ENCODE assay signal across 8 mouse cellular contexts in the genomic region with DNA sequence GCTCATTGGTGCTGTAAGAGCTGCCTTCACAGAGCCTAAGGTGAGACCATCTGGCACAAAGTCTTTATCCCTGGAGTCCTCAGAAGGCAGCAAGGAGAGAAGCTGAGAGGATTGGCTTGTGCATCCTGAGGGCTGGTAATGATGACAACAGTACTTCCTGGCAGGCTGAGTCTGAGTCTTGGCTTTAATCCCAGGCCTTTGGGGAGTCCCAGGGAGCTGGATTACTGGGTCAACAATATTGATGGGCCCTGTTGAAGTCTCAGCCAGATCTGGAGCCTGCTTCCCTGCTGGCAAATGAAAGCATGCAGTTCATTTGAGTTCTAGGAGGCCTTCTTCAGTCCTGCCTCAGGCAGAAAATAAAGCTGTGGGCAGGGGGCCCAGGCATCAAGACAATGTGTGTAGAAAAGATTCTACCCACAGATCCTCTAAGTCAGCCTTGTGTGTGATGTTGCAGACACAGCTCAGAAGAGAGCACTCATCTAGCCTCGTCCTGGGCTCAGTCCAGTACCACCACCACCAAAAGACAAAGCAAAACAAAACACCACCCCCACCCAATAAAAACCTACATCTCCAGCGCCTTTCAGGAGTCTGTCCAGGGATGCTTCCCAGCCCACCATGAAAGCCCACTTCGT.
DNase-seq lines count a peak whose midpoint lies in the region; ATAC-seq and TF ChIP-seq lines count a peak whose summit lies in the region.

No protein-coding gene starts in this region.

- DNase-seq in adrenal gland, postnatal 10 days: peak; percentile 53
- DNase-seq in adrenal gland, adult 2 months: no peak
- peak; percentile 70 for DNase-seq in limb, embryonic 14.5 days (ENCODE audit: low spot score)
- no peak for DNase-seq in limb, embryonic 10.5 days (ENCODE audit: low spot score)
- peak; percentile 37 for DNase-seq in gastrocnemius, postnatal 10 days
- no peak for DNase-seq in spleen, adult 18-20 months
- no peak for DNase-seq in spleen, adult 12 weeks (ENCODE audit: low spot score)

- H3K27ac ChIP-seq in limb, embryonic 14.5 days (replicated peaks; ENCODE audit: low read depth, low read length): no peak overlapping the region
- H3K27ac ChIP-seq in limb, embryonic 10.5 days: no peak overlapping the region
- no peak overlapping the region for H3K27ac ChIP-seq in lung, embryonic 15.5 days

- H3K27me3 ChIP-seq in limb, embryonic 14.5 days (ENCODE audit: control insufficient read depth, insufficient read depth, low read length): no peaks in the 10 kb centered on the region
- H3K27me3 ChIP-seq in limb, embryonic 10.5 days (ENCODE audit: low read depth, poor library complexity, severe bottlenecking): no peaks in the 10 kb centered on the region
- no peaks in the 10 kb centered on the region for H3K27me3 ChIP-seq in lung, embryonic 15.5 days

- peaks cover 10% of the 10 kb centered on the region; the same call in 1 of the 2 replicates for H3K4me1 ChIP-seq in limb, embryonic 14.5 days (ENCODE audit: control insufficient read depth, insufficient read depth, low read length)
- H3K4me1 ChIP-seq in limb, embryonic 10.5 days: no peaks in the 10 kb centered on the region
- no peaks in the 10 kb centered on the region for H3K4me1 ChIP-seq in lung, embryonic 15.5 days

- no peaks in the 10 kb centered on the region for H3K9me3 ChIP-seq in limb, embryonic 14.5 days (ENCODE audit: control insufficient read depth, low read length)
- no peaks in the 10 kb centered on the region for H3K9me3 ChIP-seq in limb, embryonic 10.5 days (replicated peaks)
- no peaks in the 10 kb centered on the region for H3K9me3 ChIP-seq in lung, embryonic 15.5 days

- H3K4me3 ChIP-seq in limb, embryonic 14.5 days (replicated peaks; ENCODE audit: low read length): no peak overlapping the region
- H3K4me3 ChIP-seq in limb, embryonic 10.5 days: no peak overlapping the region
- H3K4me3 ChIP-seq in lung, embryonic 15.5 days: no peak overlapping the region

- no peak overlapping the region for H3K4me2 ChIP-seq in limb, embryonic 14.5 days (replicated peaks; ENCODE audit: low read depth, low read length, severe bottlenecking)
- H3K4me2 ChIP-seq in lung, embryonic 15.5 days: no peak overlapping the region

- peak; percentile 53; the same call in 1 of the 2 replicates for ATAC-seq in limb, embryonic 14.5 days (ENCODE audit: low FRiP score, low read depth)
- ATAC-seq in lung, embryonic 15.5 days (ENCODE audit: borderline replicate concordance, extremely low read depth, low FRiP score, low TSS enrichment): peak; percentile 67

- H3K9ac ChIP-seq in limb, embryonic 14.5 days (ENCODE audit: low read depth, low read length, severe bottlenecking): no peak overlapping the region
- no peak overlapping the region for H3K9ac ChIP-seq in lung, embryonic 15.5 days

- no peaks in the 10 kb centered on the region for H3K36me3 ChIP-seq in limb, embryonic 14.5 days (ENCODE audit: control insufficient read depth, insufficient read depth, low read length)
- H3K36me3 ChIP-seq in limb, embryonic 10.5 days: no peaks in the 10 kb centered on the region
- no peaks in the 10 kb centered on the region for H3K36me3 ChIP-seq in lung, embryonic 15.5 days

- TF ChIP-seq POLR2A in limb, embryonic 14.5 days (IDR thresholded peaks at IDR 0.05; ENCODE audit: borderline replicate concordance, extremely low read depth, insufficient read depth, insufficient read length): no peak

- WGBS in limb, embryonic 14.5 days: 51% methylated on average over 3 of the region's 3 CpGs
- WGBS in limb, embryonic 10.5 days: 84% methylated on average over 3 of the region's 3 CpGs
- 51% methylated on average over 3 of the region's 3 CpGs for WGBS in lung, embryonic 15.5 days

Comparison
In these comparisons a context has a peak if more than half of its experiments do, and no peak if none do; other contexts are left out.
1. DNase-seq: peak in adrenal gland, postnatal 10 days (single experiment), limb, embryonic 14.5 days (single experiment) and gastrocnemius, postnatal 10 days (single experiment); none in adrenal gland, adult 2 months (single experiment), limb, embryonic 10.5 days (single experiment), spleen, adult 18-20 months (0 of 2) and spleen, adult 12 weeks (single experiment).